Mouse (Mus musculus): ENCODE results near the gene Mocs1.

Gene Mocs1

GRCm38 (mm10) chr17:49493276-49493675, 65.1 kb downstream of the Mocs1 start:
- no peak for DNase-seq

GRCm38 (mm10) chr17:49498169-49498568, 70.0 kb downstream of the Mocs1 start:
- no peak for DNase-seq

- DNase-seq = no peak
These were observed 71.5 kb downstream of the Mocs1 start for GRCm38 (mm10) chr17:49499635-49500034.

GRCm38 (mm10) chr17:49500234-49500633, 72.1 kb downstream of the Mocs1 start:
- DNase-seq = no peak

GRCm38 (mm10) chr17:49503246-49503900, 75.2 kb downstream of the Mocs1 start:
- DNase-seq = no peak

All from spleen, adult 18-20 months (tissue).